7 mouse cellular contexts compared by ENCODE assay signal in the genomic region with DNA sequence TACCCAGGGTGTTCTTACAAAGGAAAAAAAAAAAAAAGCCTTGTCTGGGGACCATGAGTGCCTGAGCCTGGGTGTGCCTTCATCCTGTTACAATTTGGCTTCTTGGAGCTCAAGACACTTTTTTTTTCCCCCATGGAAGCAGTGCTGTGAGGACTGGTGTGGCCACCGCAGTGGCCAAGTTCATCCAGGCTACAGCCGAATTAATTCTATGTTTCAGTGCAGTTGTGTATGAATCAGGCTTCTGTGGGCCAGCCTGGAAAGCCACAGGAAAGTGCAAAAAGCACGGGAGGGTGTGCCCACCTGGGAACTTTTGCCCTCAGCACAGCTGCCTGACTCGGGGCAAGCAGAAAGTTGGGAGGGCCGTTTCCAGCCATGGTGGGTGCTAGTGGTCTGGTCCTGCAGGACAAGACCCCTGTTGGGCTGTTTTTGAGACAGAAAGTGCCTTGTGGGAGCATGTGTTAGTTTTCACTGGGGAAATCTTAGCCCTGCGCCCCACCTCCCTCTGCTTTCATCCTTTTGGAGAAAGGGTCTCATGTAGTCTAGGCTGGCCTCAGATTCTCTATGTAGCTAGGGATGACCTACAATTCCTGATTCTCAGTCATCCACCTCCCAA. TPM values are rescaled to one million over a fixed set of nuclear protein-coding genes. Genes with fewer than 3 reads are reported as not detected.
DNase-seq lines count a peak whose midpoint lies in the region; ATAC-seq and TF ChIP-seq lines count a peak whose summit lies in the region.

No protein-coding gene starts in this region.

- peak overlapping the region; percentile 41 for H3K9ac ChIP-seq in ES-Bruce4 (ENCODE audit: low read depth, poor library complexity, severe bottlenecking)
- H3K9ac ChIP-seq in heart, embryonic 14.5 days (ENCODE audit: low read length): peak overlapping the region; percentile 84
- H3K9ac ChIP-seq in liver, embryonic 15.5 days: peak overlapping the region; percentile 46; the same call in 1 of the 2 replicates

- DNase-seq in thymus, postnatal 36 days: peak; percentile 69 to 72
- DNase-seq in spleen, adult 12 weeks (ENCODE audit: low spot score): no peak
- DNase-seq in left cerebral cortex, postnatal 14 days (ENCODE audit: low spot score in 2 of 2): no peak

- H3K4me1 ChIP-seq in E14TG2a.4 (replicated peaks; ENCODE audit: low read depth, low read length): peaks cover 79% of the 10 kb centered on the region
- peaks cover 23% of the 10 kb centered on the region for H3K4me1 ChIP-seq in ES-Bruce4 (ENCODE audit: control insufficient read depth, insufficient read depth, low read length)
- H3K4me1 ChIP-seq in heart, embryonic 14.5 days (ENCODE audit: control insufficient read depth in 2 of 2, insufficient read depth in 2 of 2, low read length in 2 of 2): peaks cover 33 to 51% of the 10 kb centered on the region in 2 experiments
- peaks cover 45% of the 10 kb centered on the region for H3K4me1 ChIP-seq in liver, embryonic 15.5 days (replicated peaks)

- no peak overlapping the region for H3K27ac ChIP-seq in ES-Bruce4 (ENCODE audit: insufficient read depth, low read length)
- H3K27ac ChIP-seq in heart, embryonic 14.5 days (replicated peaks in 1 of 2; ENCODE audit: control insufficient read depth in 1 of 2, insufficient read depth in 1 of 2, low read depth in 2 of 2, low read length in 2 of 2): peak overlapping the region; percentile 95 to 98
- H3K27ac ChIP-seq in liver, embryonic 15.5 days (replicated peaks): no peak overlapping the region; the same call in 1 of the 2 replicates

- no peak for ATAC-seq in heart, embryonic 14.5 days (ENCODE audit: insufficient number of reproducible peaks, insufficient read depth, low FRiP score, low read depth)
- no peak for ATAC-seq in liver, embryonic 15.5 days (ENCODE audit: insufficient read depth)

- H3K9me3 ChIP-seq in E14TG2a.4 (ENCODE audit: low read length) (peaks cover 10% of the 10 kb centered on the region), ES-Bruce4 (replicated peaks; ENCODE audit: control insufficient read depth, insufficient read depth, low read length, poor library complexity, severe bottlenecking) (no peaks in the 10 kb centered on the region)
- H3K9me3 ChIP-seq in heart, embryonic 14.5 days (ENCODE audit: control insufficient read depth, low read length): no peaks in the 10 kb centered on the region
- no peaks in the 10 kb centered on the region for H3K9me3 ChIP-seq in liver, embryonic 15.5 days (replicated peaks)

- no peak for TF ChIP-seq CTCF in E14TG2a.4 (conservative IDR thresholded peaks at IDR 0.05; ENCODE audit: low read length)
- TF ChIP-seq CTCF in ES-Bruce4 (IDR thresholded peaks at IDR 0.05; ENCODE audit: low read depth, low read length): no peak

- WGBS in heart, embryonic 14.5 days: 24% methylated on average over 6 of the region's 6 CpGs
- WGBS in liver, embryonic 15.5 days (ENCODE audit: insufficient replicate concordance): 18% methylated on average over 6 of the region's 6 CpGs

- no peak for TF ChIP-seq EP300 in ES-Bruce4 (IDR thresholded peaks at IDR 0.05; ENCODE audit: insufficient read depth, low read depth, low read length)

- peak overlapping the region; percentile 86 for H3K4me2 ChIP-seq in heart, embryonic 14.5 days (ENCODE audit: low read length)
- H3K4me2 ChIP-seq in liver, embryonic 15.5 days: peak overlapping the region; percentile 71

- H3K36me3 ChIP-seq in E14TG2a.4 (ENCODE audit: insufficient read depth, low read length): no peaks in the 10 kb centered on the region
- H3K36me3 ChIP-seq in ES-Bruce4 (ENCODE audit: control insufficient read depth, insufficient read depth, low read length, poor library complexity, severe bottlenecking): no peaks in the 10 kb centered on the region
- no peaks in the 10 kb centered on the region for H3K36me3 ChIP-seq in heart, embryonic 14.5 days (ENCODE audit: control insufficient read depth, insufficient read depth, low read length)
- H3K36me3 ChIP-seq in liver, embryonic 15.5 days (replicated peaks): no peaks in the 10 kb centered on the region

- no peak for TF ChIP-seq POLR2A in ES-Bruce4 (IDR thresholded peaks at IDR 0.05; ENCODE audit: insufficient read depth, low read length)

- intact Hi-C loops in left cerebral cortex, postnatal 14 days (cut with DNase I): no loop called here

- peak overlapping the region; percentile 76 for H3K4me3 ChIP-seq in E14TG2a.4 (replicated peaks; ENCODE audit: low read length)
- H3K4me3 ChIP-seq in ES-Bruce4 (ENCODE audit: low read depth, low read length): peak overlapping the region; percentile 64
- H3K4me3 ChIP-seq in heart, embryonic 14.5 days (ENCODE audit: control insufficient read depth in 1 of 2, insufficient read depth in 1 of 2, low read depth in 1 of 2, low read length in 2 of 2): peak overlapping the region; percentile 49 to 60
- peak overlapping the region; percentile 45 for H3K4me3 ChIP-seq in liver, embryonic 15.5 days (replicated peaks)

- H3K27me3 ChIP-seq in E14TG2a.4 (ENCODE audit: insufficient read depth, low read length): peaks cover 84% of the 10 kb centered on the region
- no peaks in the 10 kb centered on the region for H3K27me3 ChIP-seq in ES-Bruce4 (ENCODE audit: control insufficient read depth, insufficient read depth, low read length, poor library complexity, severe bottlenecking)
- no peaks in the 10 kb centered on the region for H3K27me3 ChIP-seq in heart, embryonic 14.5 days (ENCODE audit: control insufficient read depth, insufficient read depth, low read length)
- H3K27me3 ChIP-seq in liver, embryonic 15.5 days: peaks cover 40% of the 10 kb centered on the region

RNA-seq across cellular contexts. Expression of a gene that starts 18.9 kb away (rescaled TPM):
- 172 and 176 TPM in 2 replicates for polyA plus RNA-seq in ES-Bruce4 (2011; ENCODE audit: insufficient read depth, insufficient read length, low read depth, missing spikeins)
- 0.70 and 2.4 TPM in 2 replicates for polyA plus RNA-seq in heart, embryonic 14.5 days (2014; fragmentation: Nextera tagmentation; extraction: Ambion mirVana)
- 5.6 and 6.6 TPM in 2 replicates for polyA plus RNA-seq in liver, embryonic 15.5 days (2015; fragmentation: Nextera tagmentation; extraction: Ambion mirVana)
- total RNA-seq in left cerebral cortex, postnatal 14 days (2021): 10 to 100 TPM; 52.5 to 76.3 TPM

RNA-seq across cellular contexts. Expression of a gene that starts 32.0 kb away (rescaled TPM):
- 52.9 and 53.7 TPM in 2 replicates for polyA plus RNA-seq in ES-Bruce4 (2011; ENCODE audit: insufficient read depth, insufficient read length, low read depth, missing spikeins)
- 42.7 and 43.3 TPM in 2 replicates for polyA plus RNA-seq in heart, embryonic 14.5 days (2014; fragmentation: Nextera tagmentation; extraction: Ambion mirVana)
- polyA plus RNA-seq in liver, embryonic 15.5 days (2015; fragmentation: Nextera tagmentation; extraction: Ambion mirVana): 15.7 and 16.5 TPM in 2 replicates
- 10 to 100 TPM; 18.1 to 19.4 TPM for total RNA-seq in left cerebral cortex, postnatal 14 days (2021)

RNA-seq across cellular contexts. Expression of a gene that starts 32.4 kb away (rescaled TPM):
- 22.7 and 24.4 TPM in 2 replicates for polyA plus RNA-seq in ES-Bruce4 (2011; ENCODE audit: insufficient read depth, insufficient read length, low read depth, missing spikeins)
- 99.7 and 103 TPM in 2 replicates for polyA plus RNA-seq in heart, embryonic 14.5 days (2014; fragmentation: Nextera tagmentation; extraction: Ambion mirVana)
- 37.5 and 39.0 TPM in 2 replicates for polyA plus RNA-seq in liver, embryonic 15.5 days (2015; fragmentation: Nextera tagmentation; extraction: Ambion mirVana)
- total RNA-seq in left cerebral cortex, postnatal 14 days (2021): 10 to 100 TPM; 60.8 to 67.3 TPM

Comparison
In these comparisons a context has a peak if more than half of its experiments do, and no peak if none do; other contexts are left out.
1. H3K27ac ChIP-seq: peak in heart, embryonic 14.5 days (2 of 2); none in ES-Bruce4 (single experiment) and liver, embryonic 15.5 days (single experiment).
2. DNase-seq: peak in thymus, postnatal 36 days (2 of 2); none in spleen, adult 12 weeks (single experiment) and left cerebral cortex, postnatal 14 days (0 of 2).
3. RNA of a gene that starts 18.9 kb away (polyA plus RNA-seq): 172 to 176 TPM in ES-Bruce4; 5.6 to 6.6 TPM in liver, embryonic 15.5 days and 0.70 to 2.4 TPM in heart, embryonic 14.5 days; every median in the first group is over 10 times any median in the second.
4. Peak in every context shown above with its lines, with median percentiles within 50 percentile points of each other: H3K4me3 ChIP-seq and H3K9ac ChIP-seq.